Mouse (Mus musculus) small intestine, adult 2 months (tissue): ENCODE data around the gene Map1s.

Experiments
- CTCF ChIP-seq: fragments of 200-500 bp; IDR thresholded peaks from 2 replicates; pipeline ENCODE4 v1.5.1; 2012; ENCODE audit warnings: low read depth, mild to moderate bottlenecking, control low read depth, inconsistent platforms, low read length, moderate library complexity, mixed read lengths; ENCODE audit not compliant: insufficient replicate concordance, insufficient read length; ENCODE audit errors: extremely low read depth
- POLR2A ChIP-seq: fragments of 200-500 bp; IDR thresholded peaks from 2 replicates; pipeline ENCODE4 v1.6.1; 2012; ENCODE audit warnings: low read depth, mild to moderate bottlenecking, control low read depth, inconsistent platforms, low read length, moderate library complexity

DNA sequence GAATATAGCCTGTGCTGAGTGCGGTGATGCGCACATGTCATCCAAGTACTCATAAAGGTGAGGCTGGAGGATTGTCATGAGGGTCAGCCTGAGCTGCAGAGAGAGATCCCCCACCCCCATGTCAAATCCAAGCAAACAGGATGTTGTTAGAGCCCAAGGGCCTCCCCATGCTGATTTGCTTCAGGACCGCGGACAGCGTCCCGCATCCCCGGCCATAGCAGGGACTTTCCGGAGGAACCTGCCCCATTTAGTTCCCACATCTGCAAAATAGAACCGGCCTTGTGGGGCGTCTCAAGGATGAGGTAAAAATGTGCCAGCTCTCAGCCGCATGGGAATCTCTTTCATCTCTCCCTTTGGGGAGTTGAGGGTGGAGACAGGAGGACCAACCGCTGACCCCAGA lies 20.1 kb upstream of the Map1s start:
- TF ChIP-seq POLR2A (no peak), CTCF (no peak)
